Mouse (Mus musculus) forebrain, embryonic 12.5 days (tissue): ENCODE results near the gene Trp53tg5. TPM values are rescaled to one million over a fixed set of nuclear protein-coding genes. Genes with fewer than 3 reads are reported as not detected.

Source experiments
- ATAC-seq: fragments of 200-750 bp; cut with Nextera tagmentation; 2 replicates; pipeline ENCODE4 v1.8.0; 2017; ENCODE audit warnings: moderate TSS enrichment; ENCODE audit not compliant: low FRiP score
- H3K27ac ChIP-seq: fragments of 300-500 bp; sonication (generic); 2 replicates; pipeline ENCODE4 v1.5.1; 2016; ENCODE audit warnings: mild to moderate bottlenecking
- H3K27me3 ChIP-seq: fragments of 300-500 bp; sonication (generic); 2 replicates; pipeline ENCODE4 v1.6.1; 2016; ENCODE audit warnings: mild to moderate bottlenecking
- H3K36me3 ChIP-seq: fragments of 300-500 bp; sonication (generic); replicated peaks from 2 replicates; pipeline ENCODE4 v1.6.1; 2016; ENCODE audit warnings: mild to moderate bottlenecking
- H3K4me1 ChIP-seq: fragments of 300-500 bp; sonication (generic); 2 replicates; pipeline ENCODE4 v1.6.1; 2016
- H3K4me2 ChIP-seq: fragments of 300-500 bp; sonication (generic); 2 replicates; pipeline ENCODE4 v1.6.1; 2016; ENCODE audit warnings: mild to moderate bottlenecking, moderate library complexity
- H3K4me3 ChIP-seq: fragments of 300-500 bp; sonication (generic); replicated peaks from 2 replicates; pipeline ENCODE4 v1.5.1; 2016; ENCODE audit warnings: mild to moderate bottlenecking
- H3K9ac ChIP-seq: fragments of 300-500 bp; sonication (generic); 2 replicates; pipeline ENCODE4 v1.6.1; 2016; ENCODE audit warnings: mild to moderate bottlenecking
- H3K9me3 ChIP-seq: fragments of 300-500 bp; sonication (generic); 2 replicates; pipeline ENCODE4 v1.6.1; 2016
- WGBS: fragments of 180-500 bp; shearing (Covaris S2); methylation state at CpG from one replicate; pipeline ENCODE4 v1.1.7; 2016; 5-methylcytosine and 5-hydroxymethylcytosine counted together
- polyA plus RNA-seq: library from polyadenylated mRNA; unstranded; fragments of >200 nt; fragmentation: Nextera tagmentation; extraction: Ambion mirVana; gene quantifications from 2 replicates; pipeline ENCODE4 v1.2.1, GENCODE M21; 2016

Trp53tg5 gene
- polyA plus RNA-seq, 1 experiment from 2014 or later, result not detected

GRCm38 (mm10) chr2:164510621-164511190 lies 37.2 kb upstream of the Trp53tg5 start:
- Histone ChIP-seq H3K4me3 (no peak overlapping the region), H3K9me3 (no peaks in the 10 kb centered on the region), H3K4me1 (no peaks in the 10 kb centered on the region), H3K9ac (no peak overlapping the region), H3K4me2 (no peak overlapping the region), H3K27ac (no peak overlapping the region), H3K27me3 (no peaks in the 10 kb centered on the region), H3K36me3 (peaks cover 13% of the 10 kb centered on the region)
- WGBS, result 52% methylated on average over 4 of the region's 5 CpGs
- ATAC-seq, result no peak

- Histone ChIP-seq H3K9ac (no peak overlapping the region), H3K27me3 (no peaks in the 10 kb centered on the region), H3K4me2 (no peak overlapping the region), H3K9me3 (no peaks in the 10 kb centered on the region; the same call in 1 of the 2 replicates), H3K27ac (no peak overlapping the region), H3K4me1 (no peaks in the 10 kb centered on the region), H3K4me3 (no peak overlapping the region), H3K36me3 (peaks cover 42% of the 10 kb centered on the region)
- 86% methylated on average over 19 of the region's 19 CpGs for WGBS
- no peak for ATAC-seq
Measured at GRCm38 (mm10) chr2:164507811-164508210, 34.3 kb upstream of the Trp53tg5 start.

GRCm38 (mm10) chr2:164505619-164506347 lies 32.3 kb upstream of the Trp53tg5 start:
- WGBS, result 93% methylated on average over 4 of the region's 4 CpGs
- no peak overlapping the region for H3K9ac ChIP-seq
- no peaks in the 10 kb centered on the region for H3K27me3 ChIP-seq
- H3K36me3 ChIP-seq, result peaks cover 62% of the 10 kb centered on the region
- H3K9me3 ChIP-seq, result no peaks in the 10 kb centered on the region; the same call in 1 of the 2 replicates
- no peaks in the 10 kb centered on the region for H3K4me1 ChIP-seq
- ATAC-seq, result no peak
- no peak overlapping the region for H3K4me2 ChIP-seq
- no peak overlapping the region for H3K4me3 ChIP-seq
- no peak overlapping the region for H3K27ac ChIP-seq

- no peak for ATAC-seq
Measured at GRCm38 (mm10) chr2:164504919-164505318, 31.4 kb upstream of the Trp53tg5 start.

GRCm38 (mm10) chr2:164500511-164500910 lies 27.0 kb upstream of the Trp53tg5 start:
- 93% methylated on average over 7 of the region's 7 CpGs for WGBS
- Histone ChIP-seq H3K4me2 (no peak overlapping the region), H3K4me3 (no peak overlapping the region), H3K27ac (no peak overlapping the region), H3K9ac (no peak overlapping the region), H3K36me3 (peaks cover 56% of the 10 kb centered on the region), H3K27me3 (no peaks in the 10 kb centered on the region), H3K4me1 (peaks cover 14% of the 10 kb centered on the region), H3K9me3 (no peaks in the 10 kb centered on the region; the same call in 1 of the 2 replicates)
- ATAC-seq, result no peak

More at GRCm38 (mm10) chr2:164504919-164505318, 31.4 kb upstream of the Trp53tg5 start:
- 95% methylated on average over 3 of the region's 3 CpGs for WGBS
- H3K9ac ChIP-seq, result no peak overlapping the region
- peaks cover 69% of the 10 kb centered on the region for H3K36me3 ChIP-seq
- H3K4me3 ChIP-seq, result no peak overlapping the region
- no peaks in the 10 kb centered on the region for H3K27me3 ChIP-seq
- no peak overlapping the region for H3K4me2 ChIP-seq
- H3K27ac ChIP-seq, result no peak overlapping the region
- no peaks in the 10 kb centered on the region; the same call in 1 of the 2 replicates for H3K9me3 ChIP-seq
- H3K4me1 ChIP-seq, result no peaks in the 10 kb centered on the region

GRCm38 (mm10) chr2:164499317-164499716 lies 25.8 kb upstream of the Trp53tg5 start:
- Histone ChIP-seq H3K4me3 (no peak overlapping the region), H3K27ac (no peak overlapping the region), H3K4me2 (no peak overlapping the region), H3K9ac (no peak overlapping the region), H3K9me3 (no peaks in the 10 kb centered on the region; the same call in 1 of the 2 replicates), H3K27me3 (0 out of 2 replicates have a peak, but pooled peaks cover 3% of the 10 kb centered on the region), H3K36me3 (peaks cover 44% of the 10 kb centered on the region), H3K4me1 (peaks cover 14% of the 10 kb centered on the region)
- no peak for ATAC-seq
- 73% methylated on average over 5 of the region's 5 CpGs for WGBS

GRCm38 (mm10) chr2:164497691-164498268 lies 24.3 kb upstream of the Trp53tg5 start:
- Histone ChIP-seq H3K4me1 (peaks cover 14% of the 10 kb centered on the region), H3K27ac (peak overlapping the region; percentile 46; the same call in 1 of the 2 replicates), H3K9me3 (no peaks in the 10 kb centered on the region), H3K27me3 (0 out of 2 replicates have a peak, but pooled peaks cover 5% of the 10 kb centered on the region), H3K9ac (peak overlapping the region; percentile 74), H3K36me3 (peaks cover 29% of the 10 kb centered on the region), H3K4me3 (peak overlapping the region; percentile 89), H3K4me2 (peak overlapping the region; percentile 97)
- peak; percentile 42; the same call in 1 of the 2 replicates for ATAC-seq
- 5% methylated on average over 21 of the region's 21 CpGs for WGBS

GRCm38 (mm10) chr2:164496847-164497690 lies 23.5 kb upstream of the Trp53tg5 start, which contains the start of gene Pigt:
Pigt (plus strand) TSS chr2:164497520.
- H3K9me3 ChIP-seq, result no peaks in the 10 kb centered on the region
- H3K36me3 ChIP-seq, result peaks cover 22% of the 10 kb centered on the region
- H3K27ac ChIP-seq, result peak within 1 kb of the TSS; percentile 46; the same call in 1 of the 2 replicates
- H3K9ac ChIP-seq, result peak within 1 kb of the TSS; percentile 74
- H3K4me3 ChIP-seq, result peak within 1 kb of the TSS; percentile 89
- peaks cover 14% of the 10 kb centered on the region for H3K4me1 ChIP-seq
- 0 out of 2 replicates have a peak, but pooled peaks cover 5% of the 10 kb centered on the region for H3K27me3 ChIP-seq
- 4% methylated on average over 43 of the region's 43 CpGs for WGBS
- H3K4me2 ChIP-seq, result peak within 1 kb of the TSS; percentile 97
- peak; percentile 95 for ATAC-seq

GRCm38 (mm10) chr2:164496331-164496730 lies 22.8 kb upstream of the Trp53tg5 start:
- Histone ChIP-seq H3K36me3 (peaks cover 15% of the 10 kb centered on the region), H3K9ac (no peak overlapping the region), H3K9me3 (no peaks in the 10 kb centered on the region), H3K4me2 (peak overlapping the region; percentile 97), H3K27ac (no peak overlapping the region), H3K4me1 (peaks cover 14% of the 10 kb centered on the region), H3K4me3 (no peak overlapping the region), H3K27me3 (0 out of 2 replicates have a peak, but pooled peaks cover 5% of the 10 kb centered on the region)
- 66% methylated on average over 1 of the region's 1 CpGs for WGBS
- no peak for ATAC-seq

- Histone ChIP-seq H3K4me1 (peaks cover 14% of the 10 kb centered on the region), H3K9ac (no peak overlapping the region), H3K27me3 (0 out of 2 replicates have a peak, but pooled peaks cover 5% of the 10 kb centered on the region), H3K9me3 (no peaks in the 10 kb centered on the region), H3K36me3 (peaks cover 7% of the 10 kb centered on the region), H3K27ac (no peak overlapping the region), H3K4me3 (no peak overlapping the region), H3K4me2 (no peak overlapping the region)
- WGBS, result 51% methylated on average over 2 of the region's 2 CpGs
- no peak for ATAC-seq
Measured at GRCm38 (mm10) chr2:164494126-164494525, 20.6 kb upstream of the Trp53tg5 start.

- WGBS, result 71% methylated on average over 9 of the region's 9 CpGs
- Histone ChIP-seq H3K9ac (no peak overlapping the region), H3K4me3 (no peak overlapping the region), H3K4me2 (no peak overlapping the region), H3K27ac (no peak overlapping the region), H3K9me3 (no peaks in the 10 kb centered on the region), H3K36me3 (peaks cover 7% of the 10 kb centered on the region), H3K4me1 (peaks cover 17% of the 10 kb centered on the region), H3K27me3 (peaks cover 42% of the 10 kb centered on the region)
- ATAC-seq, result no peak
Measured at GRCm38 (mm10) chr2:164487812-164488211, 14.3 kb upstream of the Trp53tg5 start.
